Mouse (Mus musculus) lung, adult 2 months (tissue): Measurements from ENCODE around the gene Cdc14a.

Experiments
- CTCF ChIP-seq: fragments of 200-500 bp; IDR thresholded peaks from 2 replicates; pipeline ENCODE4 v1.5.1; 2011; ENCODE audit warnings: mild to moderate bottlenecking, low read length, control low read depth; ENCODE audit not compliant: insufficient read depth
- POLR2A ChIP-seq: fragments of 200-500 bp; IDR thresholded peaks from 2 replicates; pipeline ENCODE4 v1.6.1; 2011; ENCODE audit warnings: low read depth, mild to moderate bottlenecking, control low read depth, low read length, borderline replicate concordance; ENCODE audit errors: extremely low read depth

DNA sequence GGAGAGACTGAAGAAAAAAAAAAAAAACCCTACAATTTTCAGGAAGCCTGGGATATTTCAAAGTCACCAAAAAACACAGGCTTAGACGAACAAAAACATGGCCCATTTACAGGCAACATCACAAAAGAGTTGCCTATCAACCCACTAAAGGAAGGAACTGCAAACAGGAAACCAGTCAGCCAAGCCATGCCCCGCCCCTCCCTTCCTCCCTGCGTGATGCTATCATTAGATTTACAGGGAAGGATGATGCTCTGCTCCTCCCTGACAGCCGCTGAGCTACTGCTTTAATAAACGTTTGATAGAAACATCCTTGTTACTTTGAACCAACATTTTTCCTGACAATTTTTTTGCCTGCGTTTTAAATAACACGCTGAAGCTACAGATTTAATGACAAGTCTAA lies 39.5 kb downstream of the Cdc14a start:
- TF ChIP-seq CTCF: no peak
- TF ChIP-seq POLR2A: no peak
